Mouse (Mus musculus) T-helper 1 cell (primary cell): ENCODE measurements around the gene Fuk.
"Not testable (repeated sequence)": the region's sequence is repeated elsewhere in the genome, so short reads cannot be mapped to it uniquely, and the experiment has no call there.

ENCODE experiments used
- in situ Hi-C: fragments of 300-600 bp; cut with MboI, MseI; formaldehyde crosslinking; loops from one replicate; pipeline ENCODE4 v1.15.1; 2025; ENCODE audit warnings: high pct_unique_total_duplicates

Gene Fuk

GRCm38 (mm10) chr8:110881741-110882310, 20.5 kb downstream of the Fuk start:
- in situ Hi-C loops = no loop called here

GRCm38 (mm10) chr8:110877862-110878261, 24.4 kb downstream of the Fuk start:
- in situ Hi-C loops = no loop called here

DNA sequence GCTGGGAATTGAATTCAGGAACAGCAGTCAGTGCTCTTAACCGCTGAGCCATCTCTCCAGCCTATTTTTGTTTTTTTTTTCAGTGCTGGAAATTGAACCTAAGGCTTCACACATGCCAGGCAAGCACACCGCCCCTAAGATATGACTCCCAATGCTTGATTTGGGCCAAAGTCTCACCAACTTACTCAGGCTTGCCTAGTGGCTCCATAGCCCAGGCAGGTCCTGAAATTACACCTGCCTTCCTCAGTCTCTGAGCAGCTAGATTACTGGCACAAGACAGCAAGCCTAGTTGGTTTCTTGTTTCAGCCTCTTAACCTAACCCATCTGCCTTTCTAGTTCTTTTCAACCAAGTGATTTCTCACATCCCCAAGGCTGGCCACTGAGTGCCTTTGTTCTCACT, 31.8 kb downstream of the Fuk start:
- in situ Hi-C loops = no loop called here

DNA sequence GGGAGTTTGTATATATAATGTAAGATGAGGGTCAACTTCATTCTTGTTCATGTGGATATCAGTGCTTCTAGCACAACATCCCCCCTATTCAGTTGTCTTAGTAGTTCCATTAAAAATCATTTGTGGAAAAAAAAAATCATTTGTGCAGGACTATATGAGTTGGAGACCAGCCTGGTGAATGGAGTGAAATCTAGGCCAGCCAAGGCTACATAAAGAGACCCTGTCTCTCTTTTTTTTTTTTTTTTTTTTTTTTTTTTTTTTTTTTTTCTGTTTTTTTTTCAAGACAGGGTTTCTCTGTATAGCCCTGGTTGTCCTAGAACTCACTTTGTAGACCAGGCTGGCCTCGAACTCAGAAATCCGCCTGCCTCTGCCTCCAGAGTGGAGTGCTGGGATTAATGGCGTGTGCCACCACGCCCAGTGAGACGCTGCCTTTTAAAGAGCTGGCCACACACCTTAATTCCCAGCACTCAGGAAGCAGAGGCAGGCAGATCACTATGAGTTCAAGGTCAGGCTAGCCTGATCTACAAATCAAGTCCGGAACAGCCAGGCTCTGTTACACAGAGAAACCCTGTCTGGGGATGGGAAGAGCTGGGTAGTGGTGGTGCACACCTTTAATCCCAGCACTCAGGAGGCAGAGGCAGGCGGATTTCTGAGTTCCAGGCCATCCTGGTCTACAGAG, 40.8 kb downstream of the Fuk start:
- in situ Hi-C loops = loop anchor here (10.0 kb wide), 1 partner anchor 577 kb away; no protein-coding TSS in a partner anchor

DNA sequence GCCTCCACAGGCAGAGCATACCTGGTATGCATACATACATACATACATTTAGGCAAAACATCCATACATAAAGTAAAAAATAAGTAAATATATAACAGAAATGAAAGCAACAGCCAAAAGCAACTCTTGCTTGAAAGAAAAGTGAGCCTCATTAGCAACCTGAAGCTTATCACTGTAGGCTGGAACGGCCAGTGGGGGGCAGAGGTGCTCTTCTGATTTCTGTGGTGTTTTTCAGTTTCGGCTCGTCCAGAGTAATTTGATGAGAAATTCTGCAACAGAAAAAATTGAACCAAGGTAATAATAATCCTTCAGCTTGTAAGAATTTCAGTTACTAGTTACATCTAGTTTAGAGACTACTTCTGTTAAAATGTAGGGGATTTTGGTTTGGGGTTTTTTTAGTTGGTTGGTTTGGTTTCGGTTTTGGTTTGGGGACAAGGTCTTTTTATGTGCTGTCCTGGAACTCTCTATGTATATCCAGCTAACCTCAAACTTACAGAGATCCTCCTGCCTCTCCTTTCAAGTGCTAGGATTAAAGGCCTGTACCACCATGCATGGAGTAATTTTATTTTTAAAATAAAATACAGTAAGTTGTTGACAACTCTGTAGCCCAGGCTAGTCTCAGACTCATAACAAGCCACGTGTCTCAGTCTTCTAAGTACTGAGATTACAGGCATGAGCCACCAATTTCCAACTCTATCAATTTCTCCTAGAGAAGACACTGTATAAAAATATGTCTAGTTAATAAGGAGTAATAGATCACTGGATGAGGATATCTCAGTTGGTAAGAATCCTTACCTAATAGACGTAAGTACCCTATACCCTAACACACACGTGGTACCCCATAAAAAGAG, 42.4 kb downstream of the Fuk start:
- in situ Hi-C loops = loop anchor here (10.0 kb wide), 1 partner anchor 575 kb away; no protein-coding TSS in a partner anchor

DNA sequence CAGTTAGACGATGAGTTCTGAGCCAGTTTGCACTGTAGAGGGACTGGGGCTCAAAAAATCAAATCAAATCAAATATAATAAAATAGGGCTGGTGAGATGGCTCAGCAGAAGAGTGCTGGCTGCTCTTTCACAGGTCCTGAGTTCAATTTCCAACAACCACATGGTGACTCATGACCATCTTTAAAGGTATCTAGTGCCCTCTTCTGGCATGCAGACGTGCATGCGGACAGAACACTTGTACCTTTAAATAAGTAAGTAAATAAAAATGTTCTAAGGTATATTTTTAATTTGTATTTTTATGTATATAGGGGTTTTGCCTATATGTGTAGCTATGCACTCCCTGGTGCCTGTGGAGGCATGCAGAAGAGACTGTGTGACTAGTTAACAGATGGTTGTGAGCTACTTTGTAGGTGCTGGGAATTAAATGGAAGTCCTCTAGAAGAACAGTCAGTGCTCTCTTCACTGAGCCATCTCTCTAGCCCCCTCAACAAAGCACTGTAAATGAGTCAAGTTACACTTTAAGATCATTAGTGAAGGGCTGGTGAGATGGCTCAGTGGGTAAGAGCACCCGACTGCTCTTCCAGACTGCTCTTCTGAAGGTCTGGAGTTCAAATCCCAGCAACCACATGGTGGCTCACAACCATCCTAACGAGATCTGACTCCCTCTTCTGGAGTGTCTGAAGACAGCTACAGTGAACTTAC, 45.4 kb downstream of the Fuk start:
- in situ Hi-C loops = no loop called here

- in situ Hi-C loops = not testable (repeated sequence)
These were observed 46.2 kb downstream of the Fuk start for GRCm38 (mm10) chr8:110856073-110856472.

GRCm38 (mm10) chr8:110851186-110851585, 51.1 kb downstream of the Fuk start:
- in situ Hi-C loops = no loop called here

DNA sequence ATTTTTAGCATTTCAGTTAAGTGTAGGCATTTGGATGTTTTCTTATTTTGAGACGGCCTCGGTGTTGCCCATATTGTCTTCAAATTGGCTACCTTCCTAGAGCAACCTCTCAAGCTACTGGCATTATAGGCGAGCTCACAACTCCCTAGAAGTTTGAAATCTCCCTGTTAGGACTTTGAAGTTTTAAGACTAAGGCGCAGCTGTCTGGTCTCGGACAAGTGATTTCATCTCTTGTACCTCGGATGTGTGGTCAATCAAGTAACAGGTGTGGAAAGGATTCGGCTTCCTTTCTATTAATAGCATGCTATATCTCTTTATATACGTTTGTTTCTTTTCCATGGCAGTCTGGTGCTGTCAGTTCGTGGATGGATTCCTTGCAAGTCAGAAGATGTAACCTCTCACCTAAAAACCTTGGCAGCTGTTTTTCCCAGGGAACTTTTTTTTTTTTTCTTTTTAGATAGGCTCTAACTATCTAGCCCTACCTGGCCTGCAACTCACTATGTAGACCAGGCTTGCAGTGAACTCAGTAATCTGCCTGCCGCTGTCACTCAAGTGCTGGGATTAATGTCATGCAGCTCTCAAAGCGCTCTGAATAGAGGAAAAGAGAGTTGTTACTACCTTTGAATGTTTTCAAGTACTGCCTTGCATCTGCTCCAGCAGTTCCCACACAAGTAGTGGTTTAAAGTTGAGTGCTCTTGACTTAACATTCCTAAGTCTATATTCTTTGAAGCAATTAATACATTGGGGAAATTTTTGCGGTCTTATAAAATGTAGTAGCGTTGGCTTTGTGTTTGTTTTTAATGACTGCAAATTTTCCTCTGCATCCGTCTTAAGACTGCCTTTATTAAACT, 54.4 kb downstream of the Fuk start:
- in situ Hi-C loops = loop anchor here (10.0 kb wide), 1 partner anchor 137 kb away; no protein-coding TSS in a partner anchor

DNA sequence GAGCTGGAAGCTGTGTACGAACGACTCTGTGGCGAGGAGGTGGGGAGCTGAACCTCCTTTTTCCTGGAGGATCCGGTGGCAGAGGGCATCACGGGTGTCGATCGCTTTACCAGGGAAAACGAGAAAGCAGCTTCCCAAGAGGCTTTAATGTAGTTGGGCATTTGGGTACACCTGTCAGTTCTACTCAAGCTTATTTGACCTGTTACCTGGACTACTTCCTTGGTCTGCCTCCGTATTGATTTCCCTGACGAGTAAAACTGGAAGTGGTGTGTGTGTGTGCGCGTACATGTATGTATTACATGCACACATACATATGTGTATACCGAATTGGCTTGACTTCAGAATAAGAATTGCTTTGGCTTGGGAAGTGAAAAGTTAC, 55.1 kb downstream of the Fuk start:
- in situ Hi-C loops = loop anchor here (10.0 kb wide), 1 partner anchor 138 kb away; no protein-coding TSS in a partner anchor

- in situ Hi-C loops = loop anchor here (10.0 kb wide), 1 partner anchor 138 kb away; no protein-coding TSS in a partner anchor
These were observed 55.7 kb downstream of the Fuk start, which contains the start of the genes Cog4 and Sf3b3 for GRCm38 (mm10) chr8:110846405-110847170. Gene Cog4, plus strand, starts transcription at chr8:110846600. Gene Sf3b3, minus strand, starts transcription at chr8:110846787.

GRCm38 (mm10) chr8:110845821-110846404, 56.4 kb downstream of the Fuk start:
- in situ Hi-C loops = loop anchor here (10.0 kb wide), 1 partner anchor 139 kb away; no protein-coding TSS in a partner anchor

DNA sequence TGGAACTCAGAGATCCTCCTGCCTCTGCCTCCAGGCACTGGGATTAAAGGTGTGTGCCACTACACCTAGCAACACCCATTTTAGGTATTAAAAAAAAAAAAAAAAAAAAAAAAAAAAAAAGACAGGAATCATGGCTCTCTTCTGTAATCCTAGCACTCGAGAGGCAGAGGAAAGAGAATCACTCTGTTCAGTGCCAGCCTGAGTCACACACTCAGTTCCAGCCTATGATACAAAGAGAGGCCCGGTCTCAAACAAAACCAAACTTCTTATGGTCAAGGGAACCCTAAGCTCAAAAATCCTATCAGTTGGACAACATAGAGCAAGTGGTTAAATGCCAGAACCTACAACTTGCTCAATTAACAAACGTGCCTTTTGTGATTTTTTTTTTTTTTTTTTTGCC, 57.3 kb downstream of the Fuk start:
- in situ Hi-C loops = loop anchor here (5.0 to 10.0 kb wide), 2 partner anchors 140 to 207 kb away; no protein-coding TSS in a partner anchor

DNA sequence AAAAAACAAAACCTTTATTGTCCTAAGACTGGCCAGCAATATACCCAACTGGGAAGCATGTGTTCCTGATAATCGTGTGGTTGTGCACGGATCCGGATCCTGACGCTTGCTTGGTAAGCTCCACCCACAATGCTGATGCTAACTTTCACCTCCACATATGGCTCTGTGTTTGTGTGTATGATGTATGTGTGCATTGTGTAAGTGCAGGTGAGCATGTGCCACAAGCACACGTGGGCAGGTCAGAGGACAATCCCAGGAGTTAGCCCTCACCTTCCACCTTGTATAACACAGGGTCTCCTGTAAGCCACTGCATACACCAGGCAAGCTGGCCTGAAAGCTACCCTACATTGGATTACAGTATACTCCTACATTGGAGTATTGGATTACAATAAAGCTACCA, 59.1 kb downstream of the Fuk start:
- in situ Hi-C loops = loop anchor here (5.0 to 10.0 kb wide), 2 partner anchors 142 to 209 kb away; no protein-coding TSS in a partner anchor

- in situ Hi-C loops = loop anchor here (5.0 to 10.0 kb wide), 2 partner anchors 143 to 210 kb away; no protein-coding TSS in a partner anchor
These were observed 60.2 kb downstream of the Fuk start for GRCm38 (mm10) chr8:110842012-110842574.
